Mouse (Mus musculus) large intestine, adult 2 months (tissue): Measurements from ENCODE around the gene Tmem258. TPM values are rescaled to one million over a fixed set of nuclear protein-coding genes. Genes with fewer than 3 reads are reported as not detected.

Experiments used
- DNase-seq: peaks from one replicate; pipeline ENCODE4 v3.0.0-alpha.2; 2012; ENCODE audit warnings: low read depth, low spot score
- WGBS: fragments of 180-500 bp; shearing (Covaris S2); methylation state at CpG from one replicate; pipeline ENCODE4 v1.1.7; 2018; 5-methylcytosine and 5-hydroxymethylcytosine counted together
- polyA plus RNA-seq: library from polyadenylated mRNA; depleted of rRNA; stranded (reverse); fragments of >200 nt; gene quantifications from 2 replicates; pipeline ENCODE4 v1.2.3, GENCODE M21; 2012

Gene Tmem258
- polyA plus RNA-seq, 1 experiment, result 161 TPM

DNA sequence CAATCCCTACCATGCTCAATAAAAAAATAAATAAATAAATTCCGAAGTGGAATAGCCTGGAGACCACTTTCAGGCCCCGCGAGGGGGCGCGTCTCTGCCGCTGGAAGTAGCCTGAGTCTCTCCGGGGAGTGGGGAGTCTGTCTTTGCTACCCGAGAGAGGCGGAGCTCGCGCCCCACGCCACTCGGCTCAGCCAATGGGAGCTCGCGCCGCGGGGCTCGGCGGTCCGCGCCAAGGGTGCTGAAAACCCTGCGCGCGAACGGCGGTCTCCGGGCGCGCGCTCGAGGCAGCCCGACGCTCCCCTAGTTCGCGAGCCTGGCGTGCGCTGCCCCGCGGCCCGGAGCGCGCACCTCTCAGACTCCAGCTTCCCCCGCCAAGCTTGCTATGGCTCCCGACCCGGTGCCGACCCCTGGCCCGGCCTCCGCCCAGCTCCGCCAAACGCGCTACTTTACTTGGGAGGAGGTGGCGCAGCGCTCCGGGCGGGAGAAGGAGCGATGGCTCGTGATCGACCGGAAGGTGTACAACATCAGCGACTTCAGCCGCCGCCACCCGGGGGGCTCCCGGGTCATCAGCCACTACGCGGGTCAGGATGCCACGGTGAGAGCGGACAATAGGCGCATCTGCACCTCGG lies 21.0 kb upstream of the Tmem258 start, which contains the start of gene Fads1:
Fads1 (plus strand) TSS at position 219 of the 629 bp plus-strand sequence.
- no peak for DNase-seq
- WGBS, result under 1% methylated on average over 70 of the region's 70 CpGs

- no peak for DNase-seq
- WGBS, result 3% methylated on average over 35 of the region's 35 CpGs
Observed at GRCm38 (mm10) chr19:10183299-10183983, 20.4 kb upstream of the Tmem258 start.

DNA sequence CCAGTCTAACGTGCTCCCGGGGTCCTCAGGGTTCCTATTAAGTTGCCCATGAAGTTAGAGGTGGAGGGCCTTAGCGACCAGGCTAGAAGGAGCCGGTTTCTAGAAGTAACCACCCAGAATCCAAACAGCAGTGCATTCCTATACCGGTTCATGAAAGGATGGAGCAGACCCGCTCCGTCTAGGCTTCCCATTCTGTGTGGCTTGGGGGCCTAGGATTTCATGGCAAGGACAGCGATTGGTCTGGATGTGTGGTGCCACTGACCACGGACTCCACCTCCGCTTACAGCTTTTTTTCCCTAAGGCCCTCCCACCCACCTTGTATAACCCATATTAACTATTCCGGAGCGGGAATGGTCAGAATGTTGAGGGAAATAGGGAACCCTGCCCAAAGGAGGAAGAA lies 19.7 kb upstream of the Tmem258 start:
- DNase-seq, result no peak
- WGBS, result 33% methylated on average over 12 of the region's 12 CpGs

DNA sequence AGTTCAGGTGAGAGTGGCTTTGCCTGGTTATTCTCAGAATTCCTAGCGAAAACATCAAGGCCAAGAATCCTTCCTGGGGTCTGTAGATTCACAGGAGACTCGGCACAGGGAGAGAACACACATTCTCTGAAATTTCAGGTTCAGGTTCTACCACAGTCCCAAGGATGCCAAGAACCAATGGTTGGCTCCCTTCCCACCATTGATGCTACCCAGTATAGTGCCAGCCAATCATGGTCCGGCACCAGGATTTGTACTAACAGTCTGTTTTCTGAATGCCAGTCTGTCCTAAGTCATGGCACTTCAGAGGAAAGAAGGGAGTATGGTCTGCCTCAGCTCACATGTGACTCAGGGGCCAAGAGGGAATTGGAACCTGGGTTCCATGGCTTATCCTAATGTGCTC lies 17.9 kb upstream of the Tmem258 start:
- 90% methylated on average over 3 of the region's 3 CpGs for WGBS
- no peak for DNase-seq

- DNase-seq, result no peak
- WGBS, result 95% methylated on average over 8 of the region's 8 CpGs
Observed at GRCm38 (mm10) chr19:10186569-10186968, 17.2 kb upstream of the Tmem258 start.

GRCm38 (mm10) chr19:10188281-10188811 lies 15.5 kb upstream of the Tmem258 start:
- 36% methylated on average over 10 of the region's 10 CpGs for WGBS
- no peak for DNase-seq

DNA sequence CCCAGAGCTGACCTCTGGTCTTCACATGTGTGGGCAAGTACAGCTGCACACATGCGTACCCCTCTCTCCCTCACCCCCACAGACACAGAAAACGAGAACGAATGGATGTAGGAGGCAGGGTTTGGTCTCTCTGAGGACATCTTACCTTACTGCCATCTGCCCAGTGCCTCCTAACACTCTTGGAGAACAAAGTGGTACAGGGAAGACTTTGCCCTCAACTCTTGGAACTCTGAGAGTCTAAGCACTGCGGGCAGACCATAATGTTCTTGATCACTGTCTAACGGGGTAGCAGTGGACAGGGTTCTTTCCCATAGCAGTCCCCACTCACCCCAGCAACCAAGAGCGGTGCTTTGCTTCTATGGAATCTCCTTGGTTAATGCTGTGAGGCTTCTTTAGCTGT lies 14.8 kb upstream of the Tmem258 start:
- WGBS, result 85% methylated on average over 6 of the region's 6 CpGs

DNA sequence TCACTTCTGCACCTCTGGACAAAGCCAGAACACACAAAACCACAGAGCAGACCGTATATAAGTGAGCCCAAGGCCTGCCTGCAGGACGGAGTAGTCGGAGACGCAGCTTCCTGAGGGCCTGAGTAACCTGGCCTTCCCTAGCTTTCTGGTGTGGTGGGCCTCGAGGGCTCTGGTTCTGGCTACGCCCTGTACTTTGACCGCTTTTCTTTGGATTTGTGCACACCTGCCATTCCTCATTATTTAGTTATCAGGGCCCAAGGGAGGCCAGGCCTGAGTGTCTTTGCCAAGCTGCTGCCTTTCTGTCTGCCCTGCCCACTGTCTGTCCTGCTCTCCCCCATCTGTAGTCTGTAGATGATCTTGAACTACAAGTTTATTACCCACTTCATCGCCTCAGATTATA lies 13.9 kb upstream of the Tmem258 start:
- 55% methylated on average over 8 of the region's 8 CpGs for WGBS
- DNase-seq, result no peak

More for the DNA sequence above, 14.8 kb upstream of the Tmem258 start:
- no peak for DNase-seq

DNA sequence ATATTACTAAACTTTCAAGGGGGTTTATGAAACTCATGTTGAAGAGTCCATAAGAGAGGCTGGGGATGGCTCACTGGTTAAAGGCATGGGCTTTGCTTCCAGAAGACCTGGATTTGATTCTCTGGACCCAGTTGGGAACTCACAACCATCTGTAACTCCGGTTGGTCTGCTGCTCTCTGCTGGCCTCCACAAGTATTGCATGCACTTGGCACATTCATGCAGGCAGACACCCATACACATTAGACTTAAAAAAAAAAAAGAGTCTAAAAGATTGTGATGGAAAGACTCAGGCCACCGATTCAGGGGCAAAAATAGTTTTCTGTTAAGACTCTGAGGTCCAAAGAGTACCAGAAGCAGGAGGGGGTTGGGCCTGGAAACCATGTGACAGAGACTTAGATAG lies 13.0 kb upstream of the Tmem258 start:
- WGBS, result 18% methylated on average over 2 of the region's 2 CpGs
- no peak for DNase-seq

DNA sequence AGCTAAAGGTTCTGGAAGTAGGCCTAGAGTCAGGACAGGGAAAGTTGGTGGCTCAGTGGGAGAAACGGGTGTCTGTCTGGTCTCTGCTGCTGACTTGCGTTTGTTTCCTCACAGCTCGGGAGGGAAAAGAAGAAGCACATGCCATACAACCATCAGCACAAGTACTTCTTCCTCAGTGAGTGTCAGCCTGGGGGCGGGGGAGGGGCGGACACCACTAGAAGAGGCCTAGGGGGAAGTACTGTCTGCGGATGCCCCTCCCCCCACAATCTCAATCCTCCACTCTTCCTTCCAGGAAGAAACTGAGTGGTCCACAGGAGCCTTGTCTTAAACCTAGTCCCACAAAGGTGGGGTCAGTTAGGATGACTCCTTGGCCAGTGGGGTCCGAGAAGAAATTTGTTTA lies 12.5 kb upstream of the Tmem258 start:
- no peak for DNase-seq
- 77% methylated on average over 7 of the region's 7 CpGs for WGBS

GRCm38 (mm10) chr19:10194337-10194736 lies 9.5 kb upstream of the Tmem258 start:
- DNase-seq, result no peak
- 85% methylated on average over 11 of the region's 11 CpGs for WGBS

GRCm38 (mm10) chr19:10195252-10195651 lies 8.6 kb upstream of the Tmem258 start:
- no peak for DNase-seq
- WGBS, result 55% methylated on average over 5 of the region's 5 CpGs

GRCm38 (mm10) chr19:10197130-10197529 lies 6.7 kb upstream of the Tmem258 start:
- WGBS, result 97% methylated on average over 4 of the region's 4 CpGs
- no peak for DNase-seq

DNA sequence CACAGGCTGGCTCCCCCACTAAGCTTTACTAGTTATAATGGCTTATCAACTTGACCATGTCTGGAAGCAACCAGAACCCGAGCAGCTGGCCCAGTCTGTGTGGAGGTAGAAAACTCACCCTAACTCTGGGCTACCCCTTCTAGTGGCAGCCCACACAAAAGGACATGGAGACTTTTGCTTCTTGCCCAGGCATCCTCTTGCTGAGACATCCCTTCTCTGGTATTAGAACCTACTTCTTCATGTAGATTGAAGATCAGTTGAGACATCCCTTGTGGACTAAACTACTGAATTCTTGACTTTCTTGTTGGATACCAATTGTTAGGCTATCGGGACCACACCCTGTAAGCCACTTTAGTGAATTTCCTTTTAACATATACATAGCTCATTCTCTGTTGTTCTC lies 5.5 kb upstream of the Tmem258 start:
- DNase-seq, result no peak
- WGBS, result 68% methylated on average over 2 of the region's 2 CpGs

- 15% methylated on average over 3 of the region's 3 CpGs for WGBS
- no peak for DNase-seq
Observed at GRCm38 (mm10) chr19:10198723-10199122, 5.1 kb upstream of the Tmem258 start.

DNA sequence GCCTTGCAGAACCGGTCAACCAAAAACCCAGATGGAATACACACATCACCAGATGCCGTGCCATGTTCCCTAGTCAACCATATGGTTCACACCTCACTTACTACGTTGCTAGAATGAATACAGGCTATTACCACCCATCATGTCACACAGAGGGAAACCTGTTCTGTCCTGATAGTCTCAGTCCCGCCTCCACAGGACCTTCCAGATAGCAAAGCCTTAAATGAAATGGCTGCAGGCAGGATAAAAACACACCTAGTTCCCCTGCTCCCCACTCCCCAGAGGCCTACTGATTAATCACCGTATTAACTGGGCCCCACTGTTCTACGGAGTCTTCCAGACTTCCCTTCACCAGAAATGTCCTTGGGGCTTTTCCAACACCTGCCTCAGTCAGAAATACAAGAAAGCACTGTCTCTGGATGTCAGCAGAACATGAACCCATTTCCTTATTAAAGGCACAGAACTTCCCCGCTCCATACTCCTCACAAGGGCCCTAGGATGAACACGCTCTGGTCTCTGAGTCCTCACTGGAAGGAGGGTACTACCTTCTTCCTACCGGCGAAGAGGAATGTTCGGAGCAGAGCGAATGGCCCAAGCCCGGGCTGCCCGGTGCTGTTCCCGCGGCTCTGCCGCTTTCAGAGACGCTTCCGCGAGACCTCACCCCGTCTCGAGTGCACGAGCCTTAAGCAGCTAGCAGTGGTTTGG lies 517 bp upstream of the Tmem258 start:
- WGBS, result under 1% methylated on average over 23 of the region's 23 CpGs

GRCm38 (mm10) chr19:10204616-10205001 lies 795 bp downstream of the Tmem258 start:
- DNase-seq, result no peak
- 1% methylated on average over 5 of the region's 5 CpGs for WGBS

More for the DNA sequence above, 517 bp upstream of the Tmem258 start:
- DNase-seq, result no peak

DNA sequence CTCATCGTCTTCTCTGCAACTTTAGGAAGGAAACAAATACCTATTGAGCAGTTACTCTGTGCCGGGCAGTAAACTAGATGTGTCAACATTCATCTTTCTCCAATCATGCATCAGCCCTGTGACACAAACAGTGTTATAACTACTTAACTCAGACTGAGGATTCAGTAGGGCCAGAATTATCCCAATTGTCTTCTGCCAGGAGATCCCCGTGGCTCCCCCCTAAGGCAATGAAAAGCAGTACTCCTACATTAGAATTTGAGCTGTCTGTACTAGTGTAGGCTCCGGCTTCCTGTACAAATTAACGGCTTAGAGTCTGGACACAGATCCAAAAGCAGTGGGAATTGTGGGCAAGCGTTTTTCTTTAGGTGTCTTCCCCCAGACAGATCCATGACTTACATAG lies 1.2 kb downstream of the Tmem258 start:
- DNase-seq, result no peak
- WGBS, result 38% methylated on average over 6 of the region's 6 CpGs

DNA sequence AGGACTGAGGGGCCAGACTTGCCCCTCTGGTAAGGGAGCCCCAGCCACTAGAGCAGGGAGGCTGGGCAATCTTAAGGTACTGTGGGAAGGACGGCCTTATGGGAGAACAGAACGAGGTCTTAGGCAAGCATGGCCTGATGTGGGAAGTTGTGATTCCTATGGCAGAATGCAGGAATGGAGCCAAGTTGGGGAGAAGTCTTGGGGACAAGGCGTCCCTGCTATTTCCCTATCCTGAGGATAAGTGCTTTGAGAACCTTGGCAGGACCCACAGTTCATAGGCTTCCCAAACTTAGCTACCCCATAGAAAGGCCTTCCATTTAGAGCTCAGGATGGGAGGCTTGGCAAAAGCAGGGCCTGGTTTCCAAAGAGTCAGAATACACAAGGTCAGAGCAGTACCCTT lies 5.0 kb downstream of the Tmem258 start:
- WGBS, result 76% methylated on average over 3 of the region's 3 CpGs

GRCm38 (mm10) chr19:10210885-10211284 lies 7.1 kb downstream of the Tmem258 start:
- 76% methylated on average over 4 of the region's 4 CpGs for WGBS
- no peak for DNase-seq

More for the DNA sequence above, 5.0 kb downstream of the Tmem258 start:
- DNase-seq, result no peak
